Mouse (Mus musculus): ENCODE results near the gene Sh2d4b. TPM values are rescaled to one million over a fixed set of nuclear protein-coding genes. Genes with fewer than 3 reads are reported as not detected.

Gene Sh2d4b
- polyA plus RNA-seq, 1 experiment: 0.09 TPM

GRCm38 (mm10) chr14:40789110-40789509 lies 104.0 kb downstream of the Sh2d4b start:
- Histone ChIP-seq H3K36me3 (ENCODE audit: control insufficient read depth, insufficient read depth) (no peaks in the 10 kb centered on the region), H3K27me3 (ENCODE audit: control insufficient read depth, insufficient read depth, insufficient read length) (no peaks in the 10 kb centered on the region), H3K79me2 (ENCODE audit: control insufficient read depth, insufficient read depth) (no peaks in the 10 kb centered on the region), H3K79me3 (ENCODE audit: low read depth) (no peaks in the 10 kb centered on the region), H3K4me3 (ENCODE audit: insufficient read depth, poor library complexity, severe bottlenecking) (no peak overlapping the region), H3ac (ENCODE audit: control insufficient read depth, insufficient read length, low read depth) (no peak overlapping the region)
- TF ChIP-seq CEBPB (IDR thresholded peaks at IDR 0.05; ENCODE audit: low read depth): no peak

GRCm38 (mm10) chr14:40769097-40770090 lies 123.7 kb downstream of the Sh2d4b start:
- H3K27me3 ChIP-seq (ENCODE audit: control insufficient read depth, insufficient read depth, insufficient read length): no peaks in the 10 kb centered on the region
- no peak overlapping the region for H3K4me3 ChIP-seq (ENCODE audit: insufficient read depth, poor library complexity, severe bottlenecking)
- H3ac ChIP-seq (ENCODE audit: control insufficient read depth, insufficient read length, low read depth): no peak overlapping the region
- H3K36me3 ChIP-seq (ENCODE audit: control insufficient read depth, insufficient read depth): no peaks in the 10 kb centered on the region
- H3K79me2 ChIP-seq (ENCODE audit: control insufficient read depth, insufficient read depth): no peaks in the 10 kb centered on the region
- H3K79me3 ChIP-seq (ENCODE audit: low read depth): no peaks in the 10 kb centered on the region
- TF ChIP-seq USF1 (IDR thresholded peaks at IDR 0.05; ENCODE audit: low read depth) (no peak), MYOD1 (IDR thresholded peaks at IDR 0.05; ENCODE audit: control insufficient read depth, insufficient read length, low read depth) (no peak), CTCF (IDR thresholded peaks at IDR 0.05; ENCODE audit: control insufficient read depth, insufficient read depth, insufficient read length) (no peak), FOSL1 (IDR thresholded peaks at IDR 0.05; ENCODE audit: insufficient read depth, low read length, poor library complexity, severe bottlenecking) (no peak)

Other genes starting within 250 kb of the Sh2d4b start
- 41.5 TPM for gene Tspan14, start 73.5 kb upstream of the Sh2d4b start, polyA plus RNA-seq (2012; fragmentation: generic; extraction: Trizol)
- gene Fam213a, start 120.5 kb upstream of the Sh2d4b start, polyA plus RNA-seq (2012; fragmentation: generic; extraction: Trizol): 3.2 TPM
- 0.07 TPM for gene Dydc2, start 175.9 kb upstream of the Sh2d4b start, polyA plus RNA-seq (2012; fragmentation: generic; extraction: Trizol)
- not detected for gene Dydc1, start 179.6 kb upstream of the Sh2d4b start, polyA plus RNA-seq (2012; fragmentation: generic; extraction: Trizol)
- not detected for gene Mat1a, start 211.8 kb upstream of the Sh2d4b start, polyA plus RNA-seq (2012; fragmentation: generic; extraction: Trizol)
- gene Sftpa1, start 238.5 kb upstream of the Sh2d4b start, polyA plus RNA-seq (2012; fragmentation: generic; extraction: Trizol): not detected

All from C2C12 (cell line).